Mouse (Mus musculus) MN1 (cell line): ENCODE results near the gene Gm21828.
"Not testable (repeated sequence)": the region's sequence is repeated elsewhere in the genome, so short reads cannot be mapped to it uniquely, and the experiment has no call there.

Source experiments
- DNase-seq: peaks from one replicate; pipeline ENCODE4 v3.0.0-alpha.2; 2016; ENCODE audit warnings: low spot score

Gene Gm21828

GRCm38 (mm10) chrY:13223828-13224227 is at the start of gene Gm21828:
Gene Gm21828 (minus strand): TSS chrY:13223928.
- not testable (repeated sequence) for DNase-seq

- DNase-seq, result not testable (repeated sequence)
These were observed 28.4 kb upstream of the Gm21828 start, which contains the start of the genes Gm21440 and Gm21454 for GRCm38 (mm10) chrY:13252091-13252490. Gene Gm21440 (plus strand): TSS chrY:13252391. Gene Gm21454 (plus strand): TSS chrY:13252442.
